Mouse (Mus musculus): ENCODE results near the gene Nrg4.

DNA sequence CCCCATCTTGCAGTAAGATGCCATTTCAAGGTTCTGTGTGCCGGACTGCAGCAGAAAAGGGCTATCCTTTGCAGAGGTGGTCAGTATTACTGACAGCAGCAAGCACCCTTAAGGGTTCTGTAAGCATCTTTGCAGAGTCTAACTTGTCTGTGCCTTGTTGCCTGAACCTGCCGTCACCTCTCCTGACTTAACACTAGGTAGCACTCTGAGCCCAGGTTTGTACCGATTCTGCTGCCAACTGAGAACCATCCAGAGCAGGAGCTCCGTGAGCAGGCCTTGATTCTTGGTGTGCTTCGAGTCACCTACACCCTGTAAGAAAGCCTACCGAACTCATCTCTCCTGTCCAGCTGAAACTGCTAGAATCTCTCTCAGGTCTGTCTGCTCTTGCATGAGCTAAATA, 95.1 kb downstream of the Nrg4 start:
- no peak for TF ChIP-seq POLR2A (IDR thresholded peaks at IDR 0.05; ENCODE audit: insufficient read length, low read depth)
- TF ChIP-seq USF1 (IDR thresholded peaks at IDR 0.05; ENCODE audit: low read depth), result no peak
- TF ChIP-seq TCF12 (IDR thresholded peaks at IDR 0.05; ENCODE audit: insufficient read depth, poor library complexity, severe bottlenecking), result no peak
- no peak for TF ChIP-seq SRF (IDR thresholded peaks at IDR 0.05; ENCODE audit: control insufficient read depth, insufficient read length, low read depth)
- no peak for TF ChIP-seq REST (IDR thresholded peaks at IDR 0.05; ENCODE audit: insufficient read depth, insufficient read length)
- no peak for TF ChIP-seq MYOG (IDR thresholded peaks at IDR 0.05; ENCODE audit: control insufficient read depth in 1 of 3, insufficient read depth in 1 of 3, insufficient read length in 2 of 3, low read depth in 2 of 3)
- TF ChIP-seq MAX (IDR thresholded peaks at IDR 0.05; ENCODE audit: low read depth), result no peak
- TF ChIP-seq CEBPB (IDR thresholded peaks at IDR 0.05; ENCODE audit: insufficient read depth, poor library complexity, severe bottlenecking), result no peak
- no peak for TF ChIP-seq POLR2AphosphoS2 (IDR thresholded peaks at IDR 0.05; ENCODE audit: insufficient read length, low read depth)
- TF ChIP-seq MYOD1 (IDR thresholded peaks at IDR 0.05; ENCODE audit: control insufficient read depth in 1 of 3, insufficient read length in 2 of 3, low read depth in 2 of 3), result no peak
